Mouse (Mus musculus) natural killer cell, adult 2 months (primary cell): ENCODE results near the gene Tspan9.

Experiments used
- DNase-seq, 2 experiments: peaks; one replicate each; pipeline ENCODE4 v3.0.0; 2022; ENCODE audit warnings: low spot score in 2 of 2

Tspan9 gene

GRCm38 (mm10) chr6:127932697-127933096 is 210.7 kb downstream of the Tspan9 start:
- DNase-seq: no peak

GRCm38 (mm10) chr6:127928682-127929081 is 214.7 kb downstream of the Tspan9 start:
- no peak for DNase-seq

DNA sequence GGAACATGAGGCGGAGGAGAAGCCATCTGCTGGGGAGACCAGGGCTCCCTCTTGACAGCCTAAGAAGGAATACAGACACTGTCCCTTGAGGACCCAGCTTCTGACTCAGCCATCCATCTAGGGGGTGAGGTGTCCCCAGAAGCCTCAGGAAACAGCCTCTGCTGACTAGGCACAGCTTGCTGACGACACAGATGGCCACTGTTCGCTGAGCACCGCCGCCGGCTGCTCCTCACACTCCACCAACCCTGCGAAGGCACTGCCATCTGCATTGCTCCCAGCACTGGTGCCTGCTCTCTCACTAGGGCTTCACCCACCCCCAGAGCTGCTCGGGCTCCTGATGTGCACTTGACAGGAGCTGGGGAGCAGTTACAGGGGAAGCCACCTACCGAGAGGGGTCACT is 217.5 kb downstream of the Tspan9 start:
- no peak for DNase-seq

- no peak for DNase-seq
Measured at GRCm38 (mm10) chr6:127924750-127925149, 218.6 kb downstream of the Tspan9 start.

- no peak for DNase-seq
Measured at GRCm38 (mm10) chr6:127923296-127923695, 220.1 kb downstream of the Tspan9 start.

- no peak for DNase-seq
Measured at GRCm38 (mm10) chr6:127921996-127922395, 221.4 kb downstream of the Tspan9 start.

GRCm38 (mm10) chr6:127920652-127921051 is 222.7 kb downstream of the Tspan9 start:
- DNase-seq: peak; percentile 12 to 28

GRCm38 (mm10) chr6:127919491-127919890 is 223.9 kb downstream of the Tspan9 start:
- no peak for DNase-seq

DNA sequence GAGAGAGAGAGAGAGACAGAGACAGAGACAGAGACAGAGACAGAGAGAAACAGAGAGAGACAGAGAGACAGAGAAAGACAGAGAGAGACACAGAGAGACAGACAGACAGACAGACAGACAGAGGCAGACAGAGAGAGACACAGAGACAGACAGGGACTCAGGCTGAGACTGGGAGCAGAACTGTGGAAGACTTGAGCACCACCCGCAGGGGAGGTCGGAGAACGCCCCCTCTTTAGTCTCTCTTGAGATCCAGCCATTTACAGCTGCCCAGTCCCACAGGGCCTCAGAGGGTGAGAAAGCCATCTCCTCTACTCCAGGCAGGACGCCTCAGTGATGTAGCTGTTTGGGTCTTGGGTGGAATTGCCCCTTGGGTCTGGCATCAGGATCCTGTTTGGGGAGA is 225.7 kb downstream of the Tspan9 start:
- no peak for DNase-seq

- no peak for DNase-seq
Measured at GRCm38 (mm10) chr6:127916993-127917392, 226.4 kb downstream of the Tspan9 start.

GRCm38 (mm10) chr6:127912938-127913337 is 230.5 kb downstream of the Tspan9 start:
- no peak for DNase-seq

GRCm38 (mm10) chr6:127911687-127912086 is 231.7 kb downstream of the Tspan9 start:
- DNase-seq: no peak
